Mouse (Mus musculus) C2C12 (cell line): ENCODE results near the gene Nobox. TPM values are rescaled to one million over a fixed set of nuclear protein-coding genes. Genes with fewer than 3 reads are reported as not detected.

Experiments
- H3K27me3 ChIP-seq: one replicate; pipeline ENCODE4 v1.6.1; 2011; ENCODE audit not compliant: control insufficient read depth, insufficient read depth, insufficient read length
- H3K36me3 ChIP-seq: one replicate; pipeline ENCODE4 v1.6.1; 2011; ENCODE audit not compliant: control insufficient read depth, insufficient read depth
- H3K4me3 ChIP-seq: one replicate; pipeline ENCODE4 v1.5.1; 2011; ENCODE audit warnings: mild to moderate bottlenecking, control low read depth; ENCODE audit not compliant: poor library complexity, insufficient read depth, severe bottlenecking
- H3K79me2 ChIP-seq: one replicate; pipeline ENCODE4 v1.6.1; 2011; ENCODE audit not compliant: control insufficient read depth, insufficient read depth
- H3K79me3 ChIP-seq: one replicate; pipeline ENCODE4 v1.6.1; 2011; ENCODE audit warnings: low read depth, control low read depth
- H3ac ChIP-seq: one replicate; pipeline ENCODE3; 2011; ENCODE audit warnings: low read depth; ENCODE audit not compliant: control insufficient read depth, insufficient read length
- CEBPB ChIP-seq: IDR thresholded peaks from one replicate; pipeline ENCODE4 v1.6.1; 2011; ENCODE audit warnings: low read depth, mild to moderate bottlenecking, control low read depth, moderate library complexity
- CTCF ChIP-seq: IDR thresholded peaks from one replicate; pipeline ENCODE4 v1.5.1; 2011; ENCODE audit not compliant: control insufficient read depth, insufficient read depth, insufficient read length
- FOSL1 ChIP-seq: IDR thresholded peaks from one replicate; pipeline ENCODE4 v1.8.0; 2011; ENCODE audit warnings: mild to moderate bottlenecking, low read length; ENCODE audit not compliant: poor library complexity, insufficient read depth, severe bottlenecking
- MAX ChIP-seq: IDR thresholded peaks from one replicate; pipeline ENCODE4 v1.6.1; 2011; ENCODE audit warnings: mild to moderate bottlenecking, control low read depth
- MYOD1 ChIP-seq: IDR thresholded peaks from one replicate; pipeline ENCODE4 v1.6.1; 2011; ENCODE audit warnings: low read depth; ENCODE audit not compliant: control insufficient read depth, insufficient read length
- MYOG ChIP-seq: IDR thresholded peaks from one replicate; pipeline ENCODE4 v1.6.1; 2011; ENCODE audit not compliant: control insufficient read depth, insufficient read length; ENCODE audit errors: extremely low read depth
- USF1 ChIP-seq: IDR thresholded peaks from one replicate; pipeline ENCODE4 v1.6.1; 2011; ENCODE audit warnings: low read depth, mild to moderate bottlenecking, control low read depth, moderate library complexity
- polyA plus RNA-seq: library from polyadenylated mRNA; unstranded; fragments of >200 nt; fragmentation: generic; extraction: Trizol; gene quantifications from one replicate; pipeline ENCODE4 v1.2.1, GENCODE M21; 2012; ENCODE audit warnings: missing spikeins

Nobox gene
- polyA plus RNA-seq, 1 experiment: not detected

DNA sequence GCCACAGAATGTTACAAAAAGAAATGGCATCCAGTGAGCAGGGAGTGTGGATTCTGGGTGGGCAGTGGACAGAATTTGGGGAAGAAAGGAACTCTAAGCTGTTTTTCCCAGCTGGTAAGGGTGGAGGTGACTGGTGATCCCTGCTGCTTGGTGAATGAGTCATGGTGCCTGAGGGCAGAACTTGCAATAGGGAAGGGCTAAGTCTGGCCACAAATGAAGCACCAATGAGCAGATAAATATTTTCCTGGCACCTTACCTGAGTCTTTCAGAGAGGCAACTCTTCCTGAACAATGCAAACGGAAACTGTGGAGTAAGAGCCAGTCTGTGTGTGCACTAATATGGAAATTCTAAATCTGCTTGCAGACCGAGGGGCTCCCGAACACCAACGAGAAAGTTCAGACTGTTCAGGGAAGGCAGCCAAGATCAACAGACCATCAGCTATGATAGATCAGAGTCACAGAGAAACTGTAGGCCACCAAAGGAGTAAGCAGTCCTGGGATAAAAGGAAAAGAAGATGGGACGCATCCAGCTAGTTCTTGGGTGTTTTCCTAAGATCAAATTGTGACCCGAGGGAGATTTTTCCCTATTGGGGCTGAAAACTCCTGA, 16.8 kb downstream of the Nobox start:
- Histone ChIP-seq H3K27me3 (no peaks in the 10 kb centered on the region), H3K79me2 (no peaks in the 10 kb centered on the region), H3K4me3 (no peak overlapping the region), H3ac (no peak overlapping the region), H3K36me3 (peaks cover 19% of the 10 kb centered on the region), H3K79me3 (no peaks in the 10 kb centered on the region)
- peak; percentile 38 for TF ChIP-seq MYOD1
- no peak for TF ChIP-seq MAX
- TF ChIP-seq USF1: no peak
- peak; percentile 28 for TF ChIP-seq CEBPB
- no peak for TF ChIP-seq MYOG
- TF ChIP-seq FOSL1: peak; percentile 50
- no peak for TF ChIP-seq CTCF

GRCm38 (mm10) chr6:43292041-43292440, 17.3 kb downstream of the Nobox start:
- Histone ChIP-seq H3K27me3 (no peaks in the 10 kb centered on the region), H3ac (no peak overlapping the region), H3K79me3 (no peaks in the 10 kb centered on the region), H3K36me3 (peaks cover 24% of the 10 kb centered on the region), H3K79me2 (no peaks in the 10 kb centered on the region), H3K4me3 (no peak overlapping the region)
- TF ChIP-seq MAX: no peak
- no peak for TF ChIP-seq MYOG
- peak; percentile 30 for TF ChIP-seq MYOD1
- TF ChIP-seq USF1: no peak
- TF ChIP-seq CTCF: no peak
- peak; percentile 75 for TF ChIP-seq FOSL1
- TF ChIP-seq CEBPB: peak; percentile 6

DNA sequence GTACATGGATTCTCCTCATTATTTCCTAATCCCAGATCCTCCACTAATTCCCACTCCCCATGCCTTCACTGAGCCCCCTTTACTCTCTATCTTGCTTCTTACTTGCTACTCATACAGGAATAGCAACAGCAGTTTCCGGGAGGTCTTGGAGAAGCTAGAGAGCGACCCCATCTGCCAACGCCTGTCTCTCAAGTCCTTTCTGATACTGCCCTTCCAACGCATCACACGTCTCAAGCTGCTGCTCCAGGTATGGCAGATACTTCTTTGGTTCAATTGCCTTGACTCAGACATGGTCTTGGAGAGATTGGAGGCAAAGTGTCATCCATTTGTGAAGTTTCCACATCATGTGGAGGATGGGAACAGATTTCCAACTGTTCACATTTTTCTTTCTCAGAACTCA, 28.9 kb downstream of the Nobox start:
- TF ChIP-seq FOSL1: no peak
- TF ChIP-seq MYOD1: no peak
- Histone ChIP-seq H3K4me3 (no peak overlapping the region), H3K27me3 (no peaks in the 10 kb centered on the region), H3ac (no peak overlapping the region), H3K36me3 (peaks cover 63% of the 10 kb centered on the region), H3K79me3 (no peaks in the 10 kb centered on the region), H3K79me2 (no peaks in the 10 kb centered on the region)

- no peaks in the 10 kb centered on the region for H3K79me2 ChIP-seq
- H3ac ChIP-seq: no peak overlapping the region
- H3K4me3 ChIP-seq: no peak overlapping the region
- no peaks in the 10 kb centered on the region for H3K79me3 ChIP-seq
- TF ChIP-seq MYOG (no peak), CTCF (peak; percentile 15), MYOD1 (no peak)
- no peaks in the 10 kb centered on the region for H3K27me3 ChIP-seq
- peaks cover 66% of the 10 kb centered on the region for H3K36me3 ChIP-seq
Measured at GRCm38 (mm10) chr6:43278247-43278646, 31.1 kb downstream of the Nobox start.

GRCm38 (mm10) chr6:43274123-43274522, 35.2 kb downstream of the Nobox start:
- TF ChIP-seq FOSL1 (no peak), USF1 (no peak), CTCF (no peak), MAX (no peak), MYOD1 (no peak), MYOG (no peak), CEBPB (no peak)
- Histone ChIP-seq H3ac (no peak overlapping the region), H3K4me3 (no peak overlapping the region), H3K36me3 (peaks cover 43% of the 10 kb centered on the region), H3K79me2 (peaks cover 34% of the 10 kb centered on the region), H3K79me3 (peaks cover 15% of the 10 kb centered on the region), H3K27me3 (no peaks in the 10 kb centered on the region)

DNA sequence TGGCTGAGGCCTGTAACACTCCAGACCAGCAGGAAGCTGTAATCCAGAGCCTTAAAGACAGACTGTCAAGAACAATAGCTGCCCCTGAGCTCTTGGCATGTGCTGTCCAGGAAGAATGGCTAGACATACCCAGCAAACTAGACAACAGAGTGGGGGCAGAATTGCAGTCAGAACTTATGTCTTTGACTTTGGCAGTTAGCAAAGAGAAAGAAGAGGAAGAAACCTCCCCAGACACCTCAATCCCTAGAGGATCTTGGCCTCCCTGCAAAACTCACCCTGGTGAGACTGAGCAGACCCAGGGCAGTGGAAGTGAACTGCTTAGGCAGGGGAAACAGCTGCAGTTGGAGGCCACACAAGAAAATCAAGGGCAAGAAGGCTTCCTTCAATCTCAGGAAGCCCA, 36.8 kb downstream of the Nobox start:
- no peaks in the 10 kb centered on the region for H3K27me3 ChIP-seq
- no peak for TF ChIP-seq CEBPB
- no peak for TF ChIP-seq FOSL1
- TF ChIP-seq CTCF: no peak
- TF ChIP-seq MAX: no peak
- TF ChIP-seq MYOG: no peak
- no peak for TF ChIP-seq USF1
- TF ChIP-seq MYOD1: no peak

More for the DNA sequence above, 36.8 kb downstream of the Nobox start:
- Histone ChIP-seq H3ac (no peak overlapping the region), H3K36me3 (peaks cover 37% of the 10 kb centered on the region), H3K4me3 (no peak overlapping the region), H3K79me3 (peaks cover 15% of the 10 kb centered on the region), H3K79me2 (peaks cover 47% of the 10 kb centered on the region)
